Mouse (Mus musculus) ES-CJ7 (cell line): ENCODE data around the gene Arhgef10l.

Experiments used
- DNase-seq: peaks from one replicate; pipeline ENCODE4 v3.0.0; 2011; ENCODE audit warnings: low read depth, low spot score

Arhgef10l gene

DNA sequence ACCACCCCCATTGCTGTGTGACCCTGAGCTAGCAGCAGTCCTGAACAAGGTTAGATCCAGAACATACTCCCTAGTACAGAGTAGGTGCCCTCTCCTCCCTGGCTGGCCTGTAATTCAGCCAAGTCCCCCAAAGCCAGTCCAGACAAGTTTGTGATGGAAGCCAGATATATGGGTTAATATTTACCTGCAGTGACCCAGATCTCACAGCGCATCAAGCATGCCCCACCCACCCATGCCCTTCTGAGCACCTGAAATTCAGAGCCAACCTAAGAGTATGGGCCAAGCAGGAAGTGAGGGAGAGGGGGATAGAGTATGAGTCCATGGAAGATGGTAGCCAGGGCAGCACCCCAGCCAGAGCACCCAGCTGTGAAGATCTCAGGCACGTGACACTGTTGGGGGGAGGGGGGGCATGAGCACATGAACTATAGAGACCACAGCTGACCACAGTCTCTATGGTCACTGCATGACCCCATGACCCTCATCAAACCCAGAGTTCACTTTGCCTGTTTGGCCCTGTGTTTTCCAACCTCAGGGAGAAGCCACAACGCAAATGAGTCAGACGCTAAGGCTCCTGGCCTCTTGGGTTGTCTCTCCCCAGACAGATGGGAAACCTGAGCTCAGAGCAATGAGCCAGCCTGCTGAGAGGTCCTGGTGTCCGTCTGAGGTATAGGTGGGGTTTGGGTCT, 29.4 kb downstream of the Arhgef10l start:
- no peak for DNase-seq

DNA sequence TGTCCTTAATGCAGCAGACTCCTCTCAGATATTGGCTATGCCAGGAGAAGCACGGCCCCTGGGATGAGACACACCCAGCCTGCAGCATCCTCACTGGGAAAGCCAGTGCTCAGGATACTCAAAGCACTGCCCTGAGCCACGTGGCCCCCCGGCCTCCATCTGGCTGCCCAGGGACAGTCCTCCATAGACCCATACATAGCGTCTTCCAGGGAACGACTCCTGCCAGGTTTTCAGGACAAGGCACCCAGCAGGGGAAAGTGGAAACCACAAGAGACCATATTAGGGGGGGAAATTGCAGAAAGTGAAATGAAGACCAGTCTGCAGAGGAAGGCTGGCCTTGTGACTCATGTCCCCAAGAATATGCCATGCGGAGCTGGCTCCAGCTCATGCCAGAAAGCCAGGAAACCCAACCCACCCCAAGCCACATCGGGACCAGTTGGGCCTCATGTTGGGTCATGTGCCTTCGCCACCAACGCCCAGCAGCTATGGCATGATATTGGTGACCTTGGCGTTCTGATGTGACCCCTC, 30.9 kb downstream of the Arhgef10l start:
- DNase-seq, result no peak

DNA sequence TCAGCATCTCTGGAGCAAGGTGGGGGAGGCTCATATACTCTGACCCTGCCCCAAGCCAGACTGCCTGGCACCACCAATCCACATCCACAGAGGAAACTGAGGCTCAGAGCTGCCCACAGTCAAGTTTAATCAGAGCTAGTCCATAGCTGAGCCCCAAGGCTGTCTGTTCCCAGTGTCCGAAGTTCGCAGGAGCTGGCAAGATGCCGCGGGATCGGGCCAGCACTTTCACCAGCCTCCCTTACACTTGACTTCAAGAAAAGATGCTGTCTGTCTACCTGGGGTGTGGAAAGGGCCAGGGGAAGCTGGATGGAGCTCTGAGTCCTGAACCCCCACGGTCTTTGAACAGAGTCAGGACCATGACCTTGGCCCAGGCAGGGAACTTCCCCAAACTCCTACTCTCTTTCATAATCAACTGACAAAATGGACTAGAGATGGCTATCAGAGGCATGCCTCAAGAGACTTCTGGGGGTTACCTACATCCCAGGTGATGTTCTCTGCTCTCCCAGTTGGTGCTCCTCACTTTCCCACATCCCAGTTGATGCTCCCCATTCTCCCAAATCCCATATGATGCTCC, 34.4 kb downstream of the Arhgef10l start:
- no peak for DNase-seq

DNA sequence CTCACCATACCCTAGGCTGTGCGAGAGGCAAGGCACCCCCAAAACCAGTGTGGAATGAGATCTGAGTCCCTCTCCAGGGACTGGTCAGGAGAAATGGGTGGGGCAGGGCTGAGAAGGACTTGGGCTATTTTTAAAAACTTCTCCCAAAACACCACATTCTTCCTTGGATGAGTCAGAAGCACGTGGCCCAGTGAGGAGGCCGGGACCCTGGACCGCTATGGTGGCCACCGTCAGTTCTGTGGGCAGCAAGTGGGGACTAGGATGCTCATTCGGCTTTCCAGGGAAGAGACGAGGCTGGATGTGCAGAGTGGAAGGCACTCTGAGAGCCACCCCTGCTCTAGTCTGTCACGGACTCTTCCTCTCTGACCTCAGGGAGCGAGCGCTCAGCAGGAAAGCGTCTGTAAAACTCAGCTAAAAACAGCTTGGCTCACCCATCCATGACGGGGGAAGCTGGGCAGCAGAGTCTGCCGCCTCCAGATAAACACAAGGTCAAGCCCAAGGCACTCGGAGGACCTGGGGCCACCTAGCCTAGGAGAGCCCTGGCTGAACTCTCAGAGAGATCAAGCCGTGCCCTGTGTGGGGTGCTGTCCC, 35.1 kb downstream of the Arhgef10l start:
- no peak for DNase-seq

DNA sequence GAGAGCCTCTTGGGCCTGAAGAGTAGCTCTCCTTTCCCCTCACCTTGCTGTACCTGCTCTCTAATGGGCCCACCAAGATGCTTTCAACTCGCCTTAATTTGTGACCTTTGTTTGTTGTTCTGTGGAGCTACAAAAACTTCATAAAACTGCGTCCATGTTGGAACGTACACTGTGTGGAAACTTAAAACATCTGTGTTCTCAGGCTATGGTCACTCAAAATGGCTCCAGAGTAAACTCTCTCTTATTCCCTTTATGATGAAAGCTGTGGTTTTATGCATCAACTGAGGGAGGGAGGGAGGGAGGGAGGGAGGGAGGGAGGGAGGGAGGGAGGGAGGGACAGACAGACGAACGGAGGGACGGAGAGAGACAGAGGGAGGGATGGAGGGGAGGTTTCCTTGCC, 35.7 kb downstream of the Arhgef10l start:
- DNase-seq, result no peak

DNA sequence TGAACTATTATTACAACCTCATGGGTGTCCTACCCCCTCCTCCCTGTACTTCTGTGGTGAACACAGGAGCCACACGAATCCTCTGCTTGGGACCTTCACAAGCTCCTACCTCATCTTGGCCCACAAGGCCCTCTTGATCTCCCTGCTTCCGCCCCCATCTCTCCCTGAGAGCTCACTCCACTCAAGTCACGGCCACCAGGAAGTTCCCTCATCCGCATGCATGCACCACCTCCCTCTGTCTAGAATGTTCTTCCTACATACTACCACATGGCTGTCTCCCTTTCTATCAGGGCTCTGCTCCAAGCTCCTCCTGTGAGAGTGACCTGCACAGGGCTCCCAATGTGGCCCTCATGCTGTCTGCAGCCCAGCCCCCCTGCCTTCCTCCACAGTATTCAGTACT, 36.8 kb downstream of the Arhgef10l start:
- no peak for DNase-seq

DNA sequence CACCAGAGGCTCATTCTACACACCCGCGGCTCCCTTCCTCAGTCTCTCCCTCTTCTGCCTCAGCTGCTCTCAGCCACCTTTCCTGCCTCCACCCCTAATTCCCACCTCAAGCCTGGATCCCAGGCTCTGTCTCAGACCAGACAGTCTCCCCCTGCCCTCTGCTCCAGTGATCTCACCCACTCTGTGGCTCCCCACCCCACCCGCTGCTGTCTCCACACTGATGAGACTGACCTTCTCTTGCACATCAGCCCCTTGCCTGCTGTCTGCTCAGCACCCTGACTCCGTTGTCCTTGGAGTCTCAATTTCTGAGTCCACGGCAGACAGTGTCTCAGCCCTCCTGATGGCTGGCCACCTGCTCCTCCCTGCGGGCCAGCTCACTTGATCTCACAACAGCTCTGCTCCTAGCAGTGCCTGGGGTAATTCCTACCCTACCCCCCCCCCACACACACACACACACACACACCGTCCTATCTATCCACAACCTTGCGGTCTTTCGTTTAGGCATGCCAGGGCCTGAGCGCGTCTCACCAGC, 37.3 kb downstream of the Arhgef10l start:
- peak; percentile 60 for DNase-seq

DNA sequence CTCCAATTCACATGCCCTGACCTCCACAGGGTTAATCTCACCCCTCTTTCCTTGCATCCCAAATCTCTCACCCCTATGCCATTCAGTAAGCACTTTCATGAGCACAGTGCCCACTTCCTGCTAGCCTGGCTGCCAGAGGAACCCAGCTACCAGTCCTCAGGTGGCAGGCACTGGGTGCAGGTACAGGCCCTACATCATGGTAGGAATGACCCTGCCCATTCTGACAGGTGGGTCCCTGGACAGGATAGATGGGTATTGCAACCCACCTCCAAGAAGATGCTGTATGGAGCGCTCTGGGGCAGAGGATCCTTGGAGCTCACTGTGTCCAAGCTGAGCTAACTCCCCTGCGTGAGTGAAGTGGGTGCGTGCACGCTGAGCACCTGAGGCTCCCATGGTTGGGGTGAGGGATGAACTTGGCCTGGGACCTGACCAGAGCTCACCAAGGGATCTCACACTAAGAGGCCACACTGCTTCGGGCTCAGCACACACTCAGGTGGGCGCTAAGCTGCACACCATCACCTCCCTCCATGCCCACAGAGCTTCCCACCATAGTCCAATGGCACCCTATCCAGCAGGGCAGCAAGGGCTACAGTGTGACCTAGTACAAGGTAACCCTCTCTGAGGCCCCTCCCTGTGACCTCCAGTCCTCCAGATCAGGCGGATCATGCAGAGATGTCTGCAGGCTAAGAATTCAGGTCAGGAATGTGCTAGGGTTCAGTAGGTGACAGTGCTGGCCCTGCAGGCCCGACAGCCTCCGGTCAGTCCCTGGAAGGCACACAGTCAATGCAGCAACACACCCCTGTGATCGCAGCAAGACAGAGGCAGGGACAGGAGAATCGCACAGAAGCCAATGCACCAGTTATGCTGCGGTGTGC, 39.9 kb downstream of the Arhgef10l start:
- DNase-seq, result no peak

DNA sequence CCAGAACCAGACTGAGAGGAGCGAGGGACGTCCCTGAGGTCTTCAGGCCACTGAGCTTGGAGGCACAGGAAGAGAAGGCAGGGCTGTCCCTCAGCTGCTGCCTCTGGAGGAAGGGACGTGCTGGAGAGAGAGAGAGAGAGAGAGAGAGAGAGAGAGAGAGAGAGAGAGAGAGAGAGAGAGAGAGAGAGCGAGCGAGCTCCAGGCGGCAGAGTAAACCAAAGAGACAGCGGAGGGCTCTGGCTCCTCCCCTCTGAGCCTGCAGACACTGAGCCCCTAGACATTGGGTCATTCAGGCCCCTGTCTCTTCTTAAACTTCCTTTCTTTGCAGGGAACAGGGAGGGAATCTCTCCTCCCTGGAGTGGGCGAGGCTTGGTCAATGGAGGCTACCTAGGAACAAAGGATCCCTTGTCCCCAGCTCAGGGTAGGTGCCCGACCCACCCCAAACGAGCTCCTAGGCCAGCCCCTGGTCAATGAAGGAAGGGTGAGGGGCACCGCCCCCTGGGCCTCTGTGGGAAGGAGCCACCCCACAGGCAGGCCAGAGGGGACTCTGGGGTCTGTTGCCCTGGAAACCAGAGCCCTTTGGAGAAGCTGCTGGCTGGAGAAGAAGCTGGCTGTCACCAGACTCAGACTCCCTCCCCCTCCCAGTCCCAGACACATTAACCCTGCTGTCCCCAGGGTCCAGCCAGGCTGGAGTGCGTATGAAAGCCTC, 41.2 kb downstream of the Arhgef10l start:
- DNase-seq, result peak; percentile 62

DNA sequence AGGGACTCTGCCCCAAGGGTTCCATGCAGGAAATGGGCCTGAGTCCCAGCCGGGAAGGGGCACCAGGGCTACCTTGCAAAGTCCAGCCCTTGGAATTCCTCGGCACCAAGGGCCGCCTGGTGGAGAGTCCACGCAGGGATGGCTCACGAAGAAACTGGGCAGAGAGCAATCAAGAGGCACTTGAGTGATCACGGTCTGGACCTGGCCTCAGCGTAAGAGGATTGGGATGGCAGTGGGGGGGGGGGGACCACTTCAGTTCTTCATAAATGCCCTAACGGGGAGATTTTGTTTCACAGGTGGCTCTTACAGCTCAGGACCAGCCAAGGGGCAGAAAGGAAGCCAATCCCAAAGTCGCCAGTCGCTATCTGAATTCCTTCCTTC, 41.7 kb downstream of the Arhgef10l start:
- DNase-seq, result no peak

DNA sequence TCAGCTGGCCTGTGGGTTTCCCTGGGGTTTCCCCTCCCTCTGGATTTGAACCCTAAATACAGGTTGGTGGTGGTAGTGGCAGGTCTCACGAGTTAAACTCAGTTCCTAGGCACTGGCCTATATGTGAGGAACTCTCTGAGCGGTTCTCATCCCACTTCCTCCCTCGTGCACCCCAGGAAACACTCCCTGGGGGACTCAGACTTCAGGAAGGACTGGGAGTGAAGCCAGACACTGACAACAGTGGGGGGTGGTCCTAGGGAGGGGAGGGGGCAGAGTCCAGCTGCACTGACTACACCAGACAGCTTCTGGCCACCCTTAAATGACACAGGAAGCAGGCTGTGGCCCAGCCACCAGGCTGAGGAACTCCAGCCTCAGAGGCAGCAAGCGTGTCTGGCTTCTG, 43.0 kb downstream of the Arhgef10l start:
- DNase-seq, result no peak

DNA sequence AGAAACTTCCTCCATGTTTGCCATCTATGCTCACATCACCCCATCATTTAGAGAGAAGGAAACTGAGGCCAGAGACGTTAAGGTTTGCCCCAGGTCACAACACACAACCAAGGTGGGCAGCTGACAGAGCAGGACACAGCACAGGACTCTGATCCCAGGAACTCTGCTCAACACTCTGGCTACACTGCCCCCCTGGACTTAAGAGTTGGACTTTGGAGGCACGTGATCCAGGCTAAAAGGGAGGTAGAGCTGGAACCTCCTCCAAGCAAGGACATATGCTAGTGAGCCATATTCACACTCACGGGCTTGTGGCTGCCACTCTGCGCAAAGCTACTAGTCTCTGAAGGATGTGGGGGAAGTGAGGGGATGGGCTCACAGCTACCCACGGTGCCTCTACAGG, 45.3 kb downstream of the Arhgef10l start:
- DNase-seq, result no peak

DNA sequence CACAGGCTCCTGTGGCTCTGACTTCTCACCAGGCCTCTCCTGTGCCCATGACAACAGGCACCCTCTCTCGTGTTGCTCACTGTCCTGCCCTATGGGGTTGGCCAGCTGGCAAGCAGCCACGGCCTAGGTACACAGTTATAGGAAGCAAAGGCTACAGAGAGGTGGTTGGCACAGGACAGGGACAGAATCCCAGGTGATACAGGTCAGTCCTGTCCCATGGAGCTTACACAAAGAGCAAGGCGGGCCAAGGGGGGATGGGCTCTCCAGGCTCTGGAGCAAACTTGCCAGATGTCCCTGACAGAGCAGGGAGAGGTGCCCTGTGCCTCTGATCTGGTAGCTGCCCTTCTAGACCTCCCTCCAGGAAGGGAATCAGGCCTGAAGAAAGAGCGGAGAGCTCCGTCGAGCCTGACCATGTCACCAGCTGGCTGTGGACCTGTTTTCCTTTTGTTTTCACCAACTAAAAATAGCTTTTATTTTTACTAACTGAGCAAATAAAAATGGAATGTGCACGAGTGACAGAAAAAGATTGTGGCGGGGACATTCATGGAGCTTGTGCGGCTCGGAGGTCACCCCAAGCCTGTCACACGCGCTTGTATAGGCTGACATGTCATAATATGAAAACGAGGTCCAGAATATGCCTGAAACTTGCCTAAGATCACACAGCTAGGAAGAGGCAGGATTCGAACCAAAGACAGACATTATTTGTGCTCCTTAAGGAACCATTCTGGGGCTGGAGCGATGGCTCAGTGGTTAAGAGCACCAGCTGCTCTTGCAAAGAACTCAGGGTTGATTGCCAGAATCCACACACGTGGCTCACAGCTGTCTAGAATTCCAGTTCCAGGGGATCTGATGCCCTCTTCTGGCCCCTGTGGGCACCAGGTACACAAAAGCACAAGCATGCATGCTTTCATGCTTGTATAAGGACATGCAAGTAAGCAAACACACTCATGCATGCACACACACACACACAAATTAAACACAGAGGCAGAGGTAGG, 48.1 kb downstream of the Arhgef10l start:
- DNase-seq, result no peak

DNA sequence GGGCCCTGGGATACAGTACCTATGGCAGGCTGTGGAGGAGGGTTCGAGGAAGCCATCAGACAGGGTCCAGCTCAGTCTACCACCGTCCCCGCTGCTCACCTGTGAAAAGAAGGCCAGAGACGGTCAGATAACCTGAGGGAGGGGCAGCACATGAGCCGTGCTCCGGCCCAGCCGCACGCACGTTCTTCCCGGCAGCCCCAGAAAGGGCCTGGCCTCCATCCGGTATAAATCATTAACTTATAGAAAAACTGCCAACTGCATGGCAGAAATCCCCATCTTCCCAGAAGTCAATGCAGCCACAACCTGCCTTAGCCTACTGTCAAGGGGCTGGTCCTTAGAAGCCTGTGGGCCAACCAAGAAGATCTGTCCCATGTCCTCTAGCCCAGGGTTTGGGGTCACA, 48.9 kb downstream of the Arhgef10l start:
- no peak for DNase-seq

DNA sequence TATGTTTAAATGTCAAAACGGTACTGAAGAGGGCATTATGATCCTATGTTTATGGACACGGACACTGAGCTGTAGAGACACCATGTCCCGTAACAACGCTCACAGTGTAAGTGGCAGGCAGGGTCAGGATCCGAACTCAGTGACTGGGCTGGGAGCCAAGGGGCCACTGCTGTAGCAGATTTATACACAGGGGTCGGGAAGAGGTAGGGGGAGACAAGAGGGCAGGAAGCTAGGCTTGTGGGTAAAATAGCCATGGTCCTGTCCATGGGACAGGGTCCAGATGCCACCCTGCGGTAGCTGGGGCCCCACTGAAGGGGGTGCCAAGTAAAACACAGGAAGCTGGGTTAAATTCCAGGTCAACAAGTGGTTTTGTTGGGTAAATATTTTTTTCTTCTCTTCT, 49.6 kb downstream of the Arhgef10l start:
- DNase-seq, result no peak

DNA sequence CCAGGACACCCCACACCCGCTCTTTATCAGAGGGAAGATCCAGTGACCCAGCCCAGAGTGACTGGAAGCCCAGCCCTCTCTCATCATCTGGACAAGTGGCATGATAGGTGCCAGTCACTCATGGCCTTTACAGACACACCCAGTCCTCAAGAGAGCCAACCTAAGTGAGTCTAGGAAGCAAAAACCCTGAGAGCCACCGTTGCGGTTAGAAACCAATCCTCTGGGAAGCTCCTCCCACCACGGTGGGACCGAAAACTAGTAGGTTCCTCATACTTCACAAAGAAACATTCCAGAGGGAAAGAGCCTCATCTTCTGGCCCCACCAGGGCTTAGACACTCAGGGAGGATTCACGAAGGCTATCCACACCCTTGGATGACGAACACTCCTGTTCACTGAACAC, 50.0 kb downstream of the Arhgef10l start:
- no peak for DNase-seq

DNA sequence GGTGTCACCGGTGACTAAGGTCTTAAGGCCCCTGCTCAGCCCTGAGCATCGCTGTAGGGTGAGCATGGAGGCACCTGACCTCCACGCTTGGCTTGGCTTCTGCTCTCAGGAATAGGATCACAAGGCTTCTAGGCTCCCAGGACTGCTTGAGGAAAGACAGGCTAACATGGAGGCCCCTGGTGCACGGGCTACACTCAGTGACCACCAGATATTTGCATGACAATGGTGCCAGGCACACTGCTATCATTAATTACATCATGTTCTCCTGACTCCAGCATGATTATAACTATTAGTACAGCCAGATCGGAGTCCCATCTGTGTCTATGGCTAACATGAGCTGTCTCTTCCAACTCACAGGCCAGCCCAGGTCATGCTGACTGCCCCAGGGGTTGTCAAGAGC, 51.3 kb downstream of the Arhgef10l start:
- DNase-seq, result no peak

DNA sequence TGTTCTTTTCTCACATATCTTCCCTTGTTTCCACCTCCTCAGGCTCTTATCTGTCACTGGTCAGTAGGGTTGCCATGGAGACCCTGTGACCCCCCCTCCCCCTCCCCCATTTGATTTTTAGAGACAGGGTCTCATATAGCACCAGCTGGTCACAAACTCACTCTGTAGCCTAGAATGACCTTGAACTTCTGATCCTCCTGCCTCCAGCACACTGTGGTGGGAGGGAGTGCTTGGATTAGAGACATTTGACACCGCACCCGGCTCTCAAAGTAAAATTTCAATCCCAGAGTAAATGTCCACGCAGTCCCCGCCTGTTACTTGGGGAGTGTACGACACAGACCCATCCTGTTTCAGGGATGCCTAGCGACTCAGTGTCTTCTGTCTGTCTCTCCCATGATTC, 51.7 kb downstream of the Arhgef10l start:
- peak; percentile 57 for DNase-seq

DNA sequence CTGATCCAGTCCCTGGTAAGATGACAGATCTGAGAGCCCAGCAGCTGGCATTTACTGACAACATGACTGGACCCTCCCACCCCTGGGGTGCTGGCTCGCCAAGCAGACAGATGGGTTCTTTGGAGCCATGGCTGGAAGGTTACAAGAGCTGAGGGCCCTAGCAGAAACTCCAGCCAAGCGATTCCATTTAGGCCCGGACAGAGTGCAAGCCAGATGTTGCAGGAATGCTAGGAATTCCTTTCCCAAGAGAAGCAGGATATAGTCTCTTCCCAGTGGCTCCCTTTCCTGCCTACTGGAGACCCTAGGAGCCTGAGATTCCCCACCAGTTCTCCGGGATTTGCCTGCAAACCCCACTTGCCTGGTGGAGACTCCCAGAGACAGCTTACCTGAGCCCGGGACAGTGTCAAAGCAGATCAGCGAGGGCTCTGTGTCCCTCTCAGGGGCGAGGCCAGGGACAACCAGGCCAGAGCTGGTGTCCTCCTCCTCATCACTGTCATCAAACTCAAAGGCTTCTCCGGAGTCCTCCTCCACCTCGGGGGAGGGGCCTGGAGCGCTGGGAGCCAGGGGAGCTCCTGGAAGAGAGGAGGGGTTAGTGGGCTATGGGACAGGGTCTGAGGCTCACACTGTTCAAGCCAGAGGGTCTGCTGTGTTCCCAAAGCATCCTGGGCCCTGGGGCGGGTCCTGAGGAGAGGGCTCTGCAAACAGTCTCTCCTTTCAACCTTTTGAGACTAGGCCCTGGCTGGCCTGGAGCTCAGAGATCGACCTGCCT, 54.8 kb downstream of the Arhgef10l start:
- peak; percentile 48 for DNase-seq
